Comparison of ENCODE assay signal across 8 mouse cellular contexts in the genomic region with DNA sequence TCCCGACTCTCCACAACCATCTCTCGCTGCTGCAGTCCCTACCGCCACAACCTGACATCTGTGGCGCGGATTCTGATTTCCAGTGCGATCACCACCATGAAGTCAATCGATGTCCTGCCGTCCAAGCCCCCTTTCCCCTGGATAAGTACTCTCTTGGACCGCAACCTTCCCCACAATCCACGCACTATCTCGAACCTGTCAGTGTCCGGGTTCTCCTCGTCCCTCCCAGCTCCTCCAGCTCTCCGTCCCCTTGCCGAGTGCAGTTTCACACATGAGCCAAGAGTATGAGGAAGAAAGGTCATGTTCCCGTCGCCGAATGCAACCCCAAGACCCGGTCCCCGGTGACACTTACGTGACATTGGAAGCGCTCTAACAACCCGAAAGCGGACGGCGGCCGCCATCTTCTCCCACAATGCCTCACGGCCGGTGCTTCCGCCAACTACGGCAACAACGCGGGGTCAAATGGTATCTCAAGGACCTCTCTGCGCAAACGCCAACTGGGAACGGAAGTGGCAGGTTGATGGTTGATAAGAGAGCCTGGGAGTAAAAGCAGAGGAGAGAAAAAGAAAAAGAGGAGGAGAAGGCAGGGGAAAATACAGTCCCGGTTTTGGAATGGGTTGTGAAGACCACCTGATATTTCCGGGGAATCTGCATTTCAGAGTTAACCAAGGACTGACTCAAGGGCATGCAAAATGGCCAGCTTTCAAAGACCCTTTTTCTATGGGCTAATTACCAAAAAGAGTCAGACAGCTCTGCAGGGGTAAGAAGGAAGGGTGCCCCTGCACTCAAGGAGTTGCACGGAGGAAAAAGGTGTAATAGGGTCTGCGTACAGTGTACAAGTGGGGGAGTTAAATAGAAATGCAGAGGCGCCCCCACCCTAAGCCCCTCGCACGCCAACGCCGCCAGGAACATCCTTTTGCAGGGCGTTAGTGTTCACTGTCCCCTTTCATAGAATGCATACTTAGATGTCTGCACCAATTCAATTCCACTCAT. TPM values are rescaled to one million over a fixed set of nuclear protein-coding genes. Genes with fewer than 3 reads are reported as not detected.
A peak's percentile ranks its signal among the peaks of the same experiment; 100 is the strongest.
DNase-seq lines count a peak whose midpoint lies in the region; ATAC-seq and TF ChIP-seq lines count a peak whose summit lies in the region.

TSS of gene Ndufa9 (minus strand) at position 425 of the 993 bp plus-strand sequence.

- peaks cover 6% of the 10 kb centered on the region for H3K36me3 ChIP-seq in embryonic facial prominence, embryonic 13.5 days
- peaks cover 3% of the 10 kb centered on the region; the same call in 1 of the 2 replicates for H3K36me3 ChIP-seq in kidney, adult 2 months (ENCODE audit: control insufficient read depth, insufficient read depth, low read length)
- peaks cover 6% of the 10 kb centered on the region; the same call in 1 of the 2 replicates for H3K36me3 ChIP-seq in limb, embryonic 12.5 days
- H3K36me3 ChIP-seq in midbrain, embryonic 15.5 days (replicated peaks): 0 out of 2 replicates have a peak, but pooled peaks cover 3% of the 10 kb centered on the region
- H3K36me3 ChIP-seq in spleen, adult 2 months (ENCODE audit: control insufficient read depth, insufficient read depth, low read length): peaks cover 2% of the 10 kb centered on the region; the same call in 1 of the 2 replicates

- WGBS in embryonic facial prominence, embryonic 13.5 days: 7% methylated on average over 46 of the region's 46 CpGs
- 6% methylated on average over 46 of the region's 46 CpGs for WGBS in kidney, adult 2 months
- WGBS in limb, embryonic 12.5 days: 5% methylated on average over 46 of the region's 46 CpGs
- 5% methylated on average over 46 of the region's 46 CpGs for WGBS in midbrain, embryonic 15.5 days
- 9% methylated on average over 46 of the region's 46 CpGs for WGBS in spleen, adult 2 months

- no peak within 1 kb of the TSS for H3K27ac ChIP-seq in embryonic facial prominence, embryonic 13.5 days
- peak within 1 kb of the TSS; percentile 55 for H3K27ac ChIP-seq in kidney, adult 2 months (ENCODE audit: insufficient read depth, low read depth, low read length)
- peak within 1 kb of the TSS; percentile 53; the same call in 1 of the 2 replicates for H3K27ac ChIP-seq in limb, embryonic 12.5 days
- peak within 1 kb of the TSS; percentile 82 for H3K27ac ChIP-seq in midbrain, embryonic 15.5 days
- H3K27ac ChIP-seq in spleen, adult 2 months (ENCODE audit: insufficient read depth, low read length): 0 out of 2 replicates have a peak within 1 kb of the TSS, but pooled peaks have one; percentile 45

- H3K27me3 ChIP-seq in embryonic facial prominence, embryonic 13.5 days: 0 out of 2 replicates have a peak, but pooled peaks cover 6% of the 10 kb centered on the region
- no peaks in the 10 kb centered on the region for H3K27me3 ChIP-seq in kidney, adult 2 months (replicated peaks; ENCODE audit: control insufficient read depth, insufficient read depth, low read length)
- H3K27me3 ChIP-seq in limb, embryonic 12.5 days: peaks cover 5% of the 10 kb centered on the region; the same call in 1 of the 2 replicates
- peaks cover 3% of the 10 kb centered on the region; the same call in 1 of the 2 replicates for H3K27me3 ChIP-seq in midbrain, embryonic 15.5 days (replicated peaks)
- H3K27me3 ChIP-seq in spleen, adult 2 months (ENCODE audit: control insufficient read depth, insufficient read depth, low read length): no peaks in the 10 kb centered on the region

- TF ChIP-seq POLR2A in kidney, adult 2 months (IDR thresholded peaks at IDR 0.05; ENCODE audit: low read depth, low read length): peak; percentile 49
- TF ChIP-seq POLR2A in spleen, adult 2 months (IDR thresholded peaks at IDR 0.05; ENCODE audit: low read depth, low read length): peak; percentile 76

- no peak for TF ChIP-seq CTCF in kidney, adult 2 months (conservative IDR thresholded peaks at IDR 0.05; ENCODE audit: insufficient read depth, insufficient read length, low read depth, low read length)
- TF ChIP-seq CTCF in spleen, adult 2 months (IDR thresholded peaks at IDR 0.05; ENCODE audit: extremely low read depth, insufficient read depth, insufficient read length, insufficient replicate concordance): no peak

- peak within 1 kb of the TSS; percentile 85 for H3K9ac ChIP-seq in embryonic facial prominence, embryonic 13.5 days
- peak within 1 kb of the TSS; percentile 88 for H3K9ac ChIP-seq in limb, embryonic 12.5 days (replicated peaks)
- H3K9ac ChIP-seq in midbrain, embryonic 15.5 days: peak within 1 kb of the TSS; percentile 78

- H3K4me1 ChIP-seq in embryonic facial prominence, embryonic 13.5 days: peaks cover 15% of the 10 kb centered on the region
- H3K4me1 ChIP-seq in kidney, adult 2 months (ENCODE audit: control insufficient read depth, insufficient read depth, low read length): no peaks in the 10 kb centered on the region; the same call in 1 of the 2 replicates
- H3K4me1 ChIP-seq in limb, embryonic 12.5 days (replicated peaks): peaks cover 14% of the 10 kb centered on the region
- H3K4me1 ChIP-seq in midbrain, embryonic 15.5 days: peaks cover 15% of the 10 kb centered on the region
- peaks cover 3% of the 10 kb centered on the region; the same call in 1 of the 2 replicates for H3K4me1 ChIP-seq in spleen, adult 2 months (ENCODE audit: control insufficient read depth, insufficient read depth, insufficient read length)

- H3K9me3 ChIP-seq in embryonic facial prominence, embryonic 13.5 days: no peaks in the 10 kb centered on the region
- no peaks in the 10 kb centered on the region for H3K9me3 ChIP-seq in limb, embryonic 12.5 days
- no peaks in the 10 kb centered on the region for H3K9me3 ChIP-seq in midbrain, embryonic 15.5 days

- ATAC-seq in embryonic facial prominence, embryonic 13.5 days (ENCODE audit: insufficient number of reproducible peaks, insufficient read depth, low FRiP score, low TSS enrichment, low read depth): no peak; the same call in 1 of the 2 replicates
- peak; percentile 68; the same call in 1 of the 2 replicates for ATAC-seq in limb, embryonic 12.5 days (ENCODE audit: insufficient number of reproducible peaks, insufficient read depth, low FRiP score, low TSS enrichment, low read depth)
- peak; percentile 93 for ATAC-seq in midbrain, embryonic 15.5 days (replicated peaks)

- H3K4me3 ChIP-seq in embryonic facial prominence, embryonic 13.5 days: peak within 1 kb of the TSS; percentile 77
- H3K4me3 ChIP-seq in kidney, adult 2 months (ENCODE audit: insufficient read depth, low read depth, low read length): peak within 1 kb of the TSS; percentile 76
- H3K4me3 ChIP-seq in limb, embryonic 12.5 days (replicated peaks): peak within 1 kb of the TSS; percentile 86
- peak within 1 kb of the TSS; percentile 77 for H3K4me3 ChIP-seq in midbrain, embryonic 15.5 days
- H3K4me3 ChIP-seq in spleen, adult 2 months (ENCODE audit: extremely low read depth, insufficient read depth, insufficient read length): peak within 1 kb of the TSS; percentile 94

- DNase-seq in 3134 (ENCODE audit: extremely low read depth, insufficient read length, low spot score): peak; percentile 89
- peak; percentile 94 to 96 for DNase-seq in adrenal gland, postnatal 36 days
- peak; percentile 95 to 99 for DNase-seq in heart, adult 18-20 months
- DNase-seq in kidney, adult 2 months: peak; percentile 97
- DNase-seq in spleen, adult 2 months (ENCODE audit: low read depth in 1 of 2, low spot score in 2 of 2): peak; percentile 85 to 93

- H3K4me2 ChIP-seq in embryonic facial prominence, embryonic 13.5 days: peak within 1 kb of the TSS; percentile 85
- H3K4me2 ChIP-seq in limb, embryonic 12.5 days: peak within 1 kb of the TSS; percentile 84
- H3K4me2 ChIP-seq in midbrain, embryonic 15.5 days: peak within 1 kb of the TSS; percentile 85

RNA-seq across cellular contexts. Expression of gene Ndufa9, which starts in this region (rescaled TPM):
- 100 to 1,000 TPM; 223 to 240 TPM for total RNA-seq in adrenal gland, postnatal 36 days (2021)
- 171 and 187 TPM in 2 replicates for polyA plus RNA-seq in embryonic facial prominence, embryonic 13.5 days (2015; fragmentation: Nextera tagmentation; extraction: Ambion mirVana)
- total RNA-seq in heart, adult 18-20 months (2021): 100 to 1,000 TPM; 764 to 782 TPM
- polyA plus RNA-seq in kidney, adult 2 months (2012; rRNA removed): 280 and 346 TPM in 2 replicates
- polyA plus RNA-seq in limb, embryonic 12.5 days (2016; fragmentation: Nextera tagmentation; extraction: Ambion mirVana): 184 and 192 TPM in 2 replicates
- polyA plus RNA-seq in midbrain, embryonic 15.5 days (2015; fragmentation: Nextera tagmentation; extraction: Ambion mirVana): 171 and 174 TPM in 2 replicates
- polyA plus RNA-seq in spleen, adult 2 months (2012; rRNA removed): 34.2 and 35.2 TPM in 2 replicates
